Mouse (Mus musculus) intestine, embryonic 15.5 days (tissue): ENCODE data around the gene Klf8. TPM values are rescaled to one million over a fixed set of nuclear protein-coding genes. Genes with fewer than 3 reads are reported as not detected.

Experiments
- ATAC-seq: fragments of 200-750 bp; cut with Nextera tagmentation; 2 replicates; pipeline ENCODE4 v1.8.0; 2017; ENCODE audit warnings: moderate TSS enrichment, moderate library complexity
- H3K27ac ChIP-seq: fragments of 300-500 bp; sonication (generic); 2 replicates; pipeline ENCODE4 v1.5.1; 2015; ENCODE audit warnings: mild to moderate bottlenecking, inconsistent platforms
- H3K27me3 ChIP-seq: fragments of 300-500 bp; sonication (generic); replicated peaks from 2 replicates; pipeline ENCODE4 v1.6.1; 2015; ENCODE audit warnings: inconsistent platforms
- H3K36me3 ChIP-seq: fragments of 300-500 bp; sonication (generic); 2 replicates; pipeline ENCODE4 v1.6.1; 2015; ENCODE audit warnings: inconsistent platforms
- H3K4me1 ChIP-seq: fragments of 300-500 bp; sonication (generic); replicated peaks from 2 replicates; pipeline ENCODE4 v1.6.1; 2015; ENCODE audit warnings: inconsistent platforms
- H3K4me2 ChIP-seq: fragments of 300-500 bp; sonication (generic); replicated peaks from 2 replicates; pipeline ENCODE4 v1.6.1; 2015; ENCODE audit warnings: mild to moderate bottlenecking, inconsistent platforms
- H3K4me3 ChIP-seq: fragments of 300-500 bp; sonication (generic); replicated peaks from 2 replicates; pipeline ENCODE4 v1.5.1; 2015; ENCODE audit warnings: inconsistent platforms
- H3K9ac ChIP-seq: fragments of 300-500 bp; sonication (generic); 2 replicates; pipeline ENCODE4 v1.6.1; 2015; ENCODE audit warnings: inconsistent platforms
- H3K9me3 ChIP-seq: fragments of 300-500 bp; sonication (generic); 2 replicates; pipeline ENCODE4 v1.6.1; 2016; ENCODE audit warnings: inconsistent platforms
- WGBS: fragments of 180-500 bp; shearing (Covaris S2); methylation state at CpG from one replicate; pipeline ENCODE4 v1.1.7; 2015; 5-methylcytosine and 5-hydroxymethylcytosine counted together
- polyA plus RNA-seq: library from polyadenylated mRNA; unstranded; fragments of >200 nt; fragmentation: Nextera tagmentation; extraction: Ambion mirVana; gene quantifications from 2 replicates; pipeline ENCODE4 v1.2.1, GENCODE M21; 2015

The Klf8 gene
- polyA plus RNA-seq, 1 experiment from 2014 or later, result 0.54 TPM

DNA sequence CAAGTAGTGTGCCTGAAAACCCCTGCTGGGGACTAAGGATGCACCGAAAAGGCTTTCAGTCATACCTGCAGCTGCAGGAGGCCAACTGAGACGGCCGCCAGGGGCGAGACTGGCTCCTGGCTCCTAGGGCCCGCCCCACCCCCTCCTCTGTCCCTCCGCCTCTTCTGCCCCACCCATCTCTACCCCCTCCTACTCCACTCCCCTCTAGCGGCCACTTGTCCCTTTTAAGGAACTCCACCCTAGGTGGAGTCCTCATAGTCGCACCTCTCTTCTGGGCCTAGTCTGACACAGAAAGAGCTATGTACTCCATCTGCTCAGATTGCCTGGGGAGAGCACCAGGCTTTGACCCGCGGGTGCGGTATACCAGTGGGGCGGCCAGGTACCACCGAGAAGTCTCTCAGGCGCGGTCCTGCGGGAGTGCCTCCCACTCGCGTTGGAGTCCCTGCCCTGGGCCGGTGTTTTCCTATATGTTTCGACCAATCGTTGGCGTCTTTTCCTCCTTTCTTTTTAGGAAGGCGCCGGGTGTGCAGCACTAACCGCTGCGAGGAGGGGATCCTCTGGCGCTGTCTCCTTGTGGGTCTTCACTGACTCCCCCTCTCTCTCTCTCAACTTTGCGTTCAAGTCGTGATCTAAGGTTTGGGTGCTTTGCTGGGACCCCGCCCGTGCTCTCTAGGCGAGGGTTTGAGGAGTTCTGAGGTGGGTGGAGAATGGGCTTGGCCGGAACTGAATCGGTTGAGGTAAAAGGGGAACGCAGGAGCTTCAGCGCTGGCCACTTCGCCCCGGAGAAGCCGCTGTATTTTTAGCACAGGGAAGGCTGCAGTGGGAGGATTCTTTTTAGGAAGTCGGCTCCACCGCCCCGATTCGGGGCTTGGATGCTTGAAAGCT is 122.3 kb downstream of the Klf8 start:
- no peaks in the 10 kb centered on the region for H3K36me3 ChIP-seq
- WGBS, result 16% methylated on average over 42 of the region's 43 CpGs
- H3K9ac ChIP-seq, result peak overlapping the region; percentile 36
- peaks cover 4% of the 10 kb centered on the region; the same call in 1 of the 2 replicates for H3K27me3 ChIP-seq
- H3K9me3 ChIP-seq, result no peaks in the 10 kb centered on the region
- ATAC-seq, result peak; percentile 85
- no peak overlapping the region for H3K27ac ChIP-seq
- peak overlapping the region; percentile 68 for H3K4me2 ChIP-seq
- H3K4me3 ChIP-seq, result peak overlapping the region; percentile 43
- H3K4me1 ChIP-seq, result no peaks in the 10 kb centered on the region

DNA sequence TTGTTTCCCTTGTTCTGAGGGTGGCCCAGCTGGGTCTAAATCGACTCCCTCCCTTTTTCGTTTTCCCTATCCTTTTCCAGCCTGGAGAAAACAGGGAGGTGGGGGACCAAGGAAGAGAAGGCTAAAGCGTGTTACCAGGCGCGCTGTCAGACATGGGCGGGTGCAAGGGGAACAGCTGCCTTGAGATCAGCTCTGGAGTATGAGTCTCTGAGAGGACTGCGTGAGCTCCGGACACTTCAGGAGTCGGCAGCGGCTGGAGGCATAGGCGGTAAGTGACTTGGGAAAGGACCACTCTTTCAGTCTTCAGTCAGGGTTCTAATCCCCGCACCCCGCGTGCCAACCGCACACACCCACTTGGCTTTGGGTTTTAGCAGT is 122.9 kb downstream of the Klf8 start:
- Histone ChIP-seq H3K4me1 (no peaks in the 10 kb centered on the region), H3K9me3 (no peaks in the 10 kb centered on the region), H3K27me3 (peaks cover 4% of the 10 kb centered on the region; the same call in 1 of the 2 replicates), H3K9ac (peak overlapping the region; percentile 36), H3K36me3 (no peaks in the 10 kb centered on the region), H3K27ac (no peak overlapping the region), H3K4me2 (peak overlapping the region; percentile 68), H3K4me3 (peak overlapping the region; percentile 43)
- peak; percentile 85 for ATAC-seq
- 16% methylated on average over 15 of the region's 15 CpGs for WGBS

DNA sequence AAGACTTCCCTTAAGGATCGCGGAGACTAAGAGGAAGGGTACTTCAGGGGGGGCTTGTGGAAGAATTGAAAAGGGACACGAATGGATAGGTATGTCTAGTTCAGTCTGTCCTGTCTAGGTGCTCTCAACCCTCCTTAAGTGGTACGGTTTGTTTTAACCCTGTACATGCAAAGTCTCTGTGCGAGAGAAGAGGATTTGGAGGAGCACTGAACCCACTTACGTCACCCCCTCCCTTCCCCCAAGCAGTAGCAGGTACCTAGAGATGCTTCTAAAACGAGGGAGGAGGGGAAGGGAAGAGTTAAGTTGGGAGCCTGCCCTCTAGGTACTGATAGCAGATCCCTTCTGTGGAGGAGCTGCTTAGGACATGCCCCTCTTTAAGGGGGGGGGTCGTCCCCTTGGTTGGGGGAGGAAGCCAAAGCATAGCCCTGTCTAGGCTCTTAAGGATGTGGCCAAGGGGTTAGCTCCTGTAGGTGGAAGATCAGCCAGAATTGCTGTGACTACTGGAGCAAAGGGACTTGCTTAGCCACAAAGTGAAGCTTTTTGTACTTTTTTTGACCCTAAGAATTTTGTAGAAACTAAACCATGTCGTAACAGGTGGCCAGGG is 123.5 kb downstream of the Klf8 start:
- 29% methylated on average over 8 of the region's 9 CpGs for WGBS

DNA sequence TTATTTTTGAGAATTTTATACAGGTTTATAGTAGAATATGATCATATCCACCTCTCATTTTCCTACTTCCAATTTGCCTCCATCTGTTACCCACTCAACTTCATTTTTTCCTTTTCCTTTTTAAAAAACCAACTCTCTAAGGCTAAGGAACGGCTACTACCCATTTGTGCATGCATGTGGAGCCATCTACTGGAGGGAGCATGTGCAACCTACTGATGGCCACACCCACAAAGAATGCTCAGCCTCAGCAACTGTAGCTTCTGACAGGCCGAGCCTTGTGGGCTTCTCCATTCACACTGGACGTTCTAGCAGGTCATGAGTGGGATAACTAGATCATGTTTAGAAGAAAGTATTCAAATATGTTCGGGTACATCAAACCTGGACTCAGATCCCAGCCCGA is 129.5 kb downstream of the Klf8 start:
- no peaks in the 10 kb centered on the region for H3K4me1 ChIP-seq
- H3K9ac ChIP-seq, result no peak overlapping the region
- H3K4me3 ChIP-seq, result no peak overlapping the region
- H3K9me3 ChIP-seq, result no peaks in the 10 kb centered on the region
- no peaks in the 10 kb centered on the region for H3K27me3 ChIP-seq
- H3K27ac ChIP-seq, result no peak overlapping the region
- peak; percentile 68; the same call in 1 of the 2 replicates for ATAC-seq
- no peaks in the 10 kb centered on the region for H3K36me3 ChIP-seq
- no peak overlapping the region for H3K4me2 ChIP-seq
- 34% methylated on average over 5 of the region's 5 CpGs for whole genome bisulfite sequencing

More for the DNA sequence above, 123.5 kb downstream of the Klf8 start:
- no peak for ATAC-seq
- Histone ChIP-seq H3K27ac (no peak overlapping the region), H3K9ac (no peak overlapping the region), H3K4me2 (peak overlapping the region; percentile 68), H3K4me3 (no peak overlapping the region), H3K36me3 (no peaks in the 10 kb centered on the region), H3K27me3 (peaks cover 4% of the 10 kb centered on the region; the same call in 1 of the 2 replicates), H3K9me3 (no peaks in the 10 kb centered on the region), H3K4me1 (no peaks in the 10 kb centered on the region)

DNA sequence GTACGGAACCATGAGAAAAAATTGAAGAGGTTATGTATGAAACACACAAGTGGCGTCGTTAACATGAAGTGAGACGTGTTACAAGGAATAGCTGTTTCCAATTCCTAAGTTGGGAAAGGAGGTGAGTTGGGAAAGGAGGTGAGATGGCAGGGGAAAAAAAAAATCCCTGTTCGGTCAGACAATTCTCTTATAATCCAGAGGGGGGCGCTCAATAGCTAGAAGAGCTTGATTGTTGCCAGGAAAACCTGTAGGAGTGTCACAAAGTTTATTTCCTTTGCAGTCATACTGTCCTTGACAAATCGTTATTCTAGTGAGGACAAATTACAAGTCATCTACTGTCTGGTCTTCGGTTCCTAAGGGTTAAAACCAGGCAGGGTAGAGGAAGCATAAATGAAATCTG is 132.5 kb downstream of the Klf8 start:
- H3K9ac ChIP-seq, result no peak overlapping the region
- no peak for ATAC-seq
- WGBS, result 33% methylated on average over 8 of the region's 8 CpGs
- H3K9me3 ChIP-seq, result no peaks in the 10 kb centered on the region
- H3K4me3 ChIP-seq, result no peak overlapping the region
- no peaks in the 10 kb centered on the region for H3K27me3 ChIP-seq
- no peaks in the 10 kb centered on the region for H3K4me1 ChIP-seq
- no peak overlapping the region for H3K4me2 ChIP-seq
- no peak overlapping the region for H3K27ac ChIP-seq
- no peaks in the 10 kb centered on the region for H3K36me3 ChIP-seq

DNA sequence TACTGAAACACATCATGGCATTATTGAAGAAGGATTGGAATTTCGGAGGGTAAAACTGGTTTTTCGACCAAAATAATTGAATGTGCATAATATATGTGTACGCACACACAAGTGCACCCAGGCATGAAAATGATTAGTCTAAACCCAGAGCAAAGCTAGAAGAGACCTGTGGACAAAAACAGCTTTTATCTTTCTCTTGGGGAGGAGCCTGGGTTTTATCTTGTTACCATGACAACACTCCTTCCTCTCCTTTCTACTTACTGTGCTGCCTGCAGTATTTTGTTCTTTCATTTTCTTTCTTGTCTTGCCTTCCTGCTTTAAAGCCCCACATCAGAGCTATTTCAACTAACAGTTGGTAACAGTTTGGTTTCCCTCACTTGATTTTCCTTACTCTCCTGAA is 137.8 kb downstream of the Klf8 start:
- no peaks in the 10 kb centered on the region for H3K36me3 ChIP-seq
- H3K27ac ChIP-seq, result no peak overlapping the region
- 71% methylated on average over 3 of the region's 3 CpGs for WGBS
- no peak overlapping the region for H3K9ac ChIP-seq
- H3K9me3 ChIP-seq, result no peaks in the 10 kb centered on the region
- H3K4me1 ChIP-seq, result no peaks in the 10 kb centered on the region
- ATAC-seq, result no peak
- H3K27me3 ChIP-seq, result no peaks in the 10 kb centered on the region
- H3K4me2 ChIP-seq, result no peak overlapping the region
- no peak overlapping the region for H3K4me3 ChIP-seq

DNA sequence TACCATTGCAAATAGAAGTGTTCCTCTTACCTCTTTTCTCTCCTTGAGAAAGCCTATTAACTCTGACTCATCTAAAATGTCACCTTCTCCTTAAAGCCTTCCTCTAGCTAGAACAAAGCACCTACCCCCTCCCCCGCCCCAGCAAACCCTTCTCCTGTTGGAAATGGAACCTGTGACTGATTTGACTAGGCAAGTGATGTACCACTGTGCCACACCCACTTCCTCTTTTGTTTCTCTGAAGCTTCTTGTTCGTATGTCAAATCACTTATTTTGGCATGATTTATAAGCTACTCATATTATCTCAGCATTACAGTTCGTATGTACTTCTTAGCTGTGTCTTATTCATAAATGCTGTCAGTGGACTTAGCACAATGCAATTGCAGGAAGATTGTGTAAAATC is 144.5 kb downstream of the Klf8 start:
- WGBS, result 64% methylated on average over 3 of the region's 3 CpGs
- no peak overlapping the region for H3K4me3 ChIP-seq
- no peak overlapping the region for H3K4me2 ChIP-seq
- no peaks in the 10 kb centered on the region for H3K27me3 ChIP-seq
- H3K9me3 ChIP-seq, result no peaks in the 10 kb centered on the region
- no peak for ATAC-seq
- no peak overlapping the region for H3K9ac ChIP-seq
- H3K4me1 ChIP-seq, result no peaks in the 10 kb centered on the region
- H3K36me3 ChIP-seq, result no peaks in the 10 kb centered on the region
- H3K27ac ChIP-seq, result no peak overlapping the region

DNA sequence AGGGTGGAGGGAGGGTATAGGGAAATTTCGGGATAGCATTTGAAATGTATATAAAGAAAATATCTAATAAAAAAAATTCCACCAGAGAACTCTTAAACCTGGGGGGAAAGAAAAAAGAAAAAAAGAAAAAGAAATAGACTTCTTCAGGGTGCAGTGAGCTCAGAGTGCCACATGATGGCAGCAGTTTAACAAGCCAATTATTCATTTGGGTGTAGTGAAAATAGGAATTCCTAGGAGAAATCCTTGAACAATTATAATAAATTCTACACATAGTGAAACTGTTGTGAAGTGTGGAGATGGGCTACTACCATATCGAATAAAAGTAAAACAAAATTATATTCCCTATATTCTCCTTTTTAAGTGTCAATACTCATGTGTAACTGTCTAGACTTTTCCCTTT is 152.0 kb downstream of the Klf8 start:
- Histone ChIP-seq H3K4me1 (no peaks in the 10 kb centered on the region), H3K27ac (no peak overlapping the region), H3K9me3 (no peaks in the 10 kb centered on the region), H3K4me3 (no peak overlapping the region), H3K27me3 (no peaks in the 10 kb centered on the region), H3K9ac (no peak overlapping the region), H3K36me3 (no peaks in the 10 kb centered on the region), H3K4me2 (no peak overlapping the region)
- ATAC-seq, result no peak
- WGBS, result 48% methylated on average over 2 of the region's 2 CpGs

DNA sequence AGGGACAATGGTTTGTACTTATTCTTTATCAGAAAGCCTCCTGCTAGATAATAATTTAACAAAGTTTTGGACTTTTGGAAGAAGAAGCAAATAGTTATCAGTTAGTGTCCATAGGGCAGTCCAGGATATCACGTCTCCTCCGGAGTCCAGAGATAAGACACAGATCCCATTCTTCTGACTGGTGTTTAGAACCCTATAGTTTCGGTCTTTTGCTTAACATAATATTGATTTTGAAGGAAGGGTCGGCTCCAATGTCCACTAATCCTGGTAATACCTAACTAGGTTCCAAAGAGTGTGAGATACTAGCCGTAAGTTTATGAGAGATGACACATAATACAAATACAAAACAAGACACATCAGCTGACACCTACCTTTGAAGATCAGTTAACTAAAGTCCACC is 179.8 kb downstream of the Klf8 start:
- H3K9ac ChIP-seq, result no peak overlapping the region
- no peak overlapping the region for H3K27ac ChIP-seq
- WGBS, result 68% methylated on average over 5 of the region's 5 CpGs
- H3K27me3 ChIP-seq, result no peaks in the 10 kb centered on the region
- H3K4me2 ChIP-seq, result no peak overlapping the region
- peak; percentile 56 for ATAC-seq
- no peaks in the 10 kb centered on the region for H3K36me3 ChIP-seq
- H3K9me3 ChIP-seq, result no peaks in the 10 kb centered on the region
- no peaks in the 10 kb centered on the region for H3K4me1 ChIP-seq
- no peak overlapping the region for H3K4me3 ChIP-seq

DNA sequence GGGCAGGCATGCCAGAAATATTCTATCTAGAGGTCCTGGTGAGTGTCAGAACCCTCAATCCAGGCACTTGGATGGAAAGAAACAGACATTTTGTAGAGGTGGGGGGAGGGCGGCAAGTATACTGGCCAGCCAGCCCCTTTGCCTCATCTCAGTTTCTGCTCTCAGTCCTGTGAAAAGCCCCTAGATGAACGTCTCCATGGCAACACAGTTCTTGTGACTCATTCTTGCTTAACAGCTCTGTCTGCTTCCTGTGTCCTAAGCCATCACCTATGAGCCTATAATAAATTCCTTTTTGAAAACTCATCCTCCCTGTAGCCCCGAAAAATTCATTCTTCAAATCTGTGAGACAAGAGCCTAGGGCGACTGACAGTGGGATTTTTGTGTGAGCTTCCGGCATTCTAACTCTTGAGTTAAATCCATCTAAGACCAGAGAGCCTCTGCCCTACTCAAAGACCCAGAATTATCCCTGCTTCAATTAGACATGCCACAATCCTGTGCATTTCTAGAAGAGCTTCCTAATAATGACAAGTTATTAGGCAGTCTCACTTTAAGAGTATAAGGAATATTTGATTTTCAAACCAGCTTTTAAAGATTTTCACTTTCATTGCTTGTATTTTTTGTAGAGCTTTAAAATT is 196.5 kb downstream of the Klf8 start:
- no peak overlapping the region for H3K27ac ChIP-seq
- H3K9ac ChIP-seq, result no peak overlapping the region
- no peaks in the 10 kb centered on the region for H3K4me1 ChIP-seq
- no peaks in the 10 kb centered on the region for H3K27me3 ChIP-seq
- no peak for ATAC-seq
- H3K4me2 ChIP-seq, result no peak overlapping the region
- H3K36me3 ChIP-seq, result no peaks in the 10 kb centered on the region
- 43% methylated on average over 5 of the region's 5 CpGs for WGBS
- no peak overlapping the region for H3K4me3 ChIP-seq
- no peaks in the 10 kb centered on the region for H3K9me3 ChIP-seq

DNA sequence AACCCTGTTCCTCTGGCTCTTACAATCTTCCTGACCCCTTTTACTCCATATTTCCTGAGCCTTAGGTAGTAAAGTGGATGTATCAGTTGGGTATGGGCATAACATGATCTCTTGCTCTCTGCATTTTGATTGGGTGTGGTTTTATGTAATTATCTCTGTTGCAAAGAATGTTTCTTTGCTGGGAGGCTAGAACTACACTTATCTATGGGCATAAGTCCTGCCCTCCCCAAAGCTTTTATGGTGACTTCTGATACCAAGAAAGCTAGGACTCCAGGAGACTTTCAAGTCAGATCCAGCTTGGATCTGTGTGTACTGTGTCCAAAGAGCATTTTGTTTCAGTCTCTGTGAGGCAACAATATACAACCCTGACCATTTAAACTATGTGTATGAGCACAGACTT is 202.3 kb downstream of the Klf8 start:
- Histone ChIP-seq H3K4me1 (no peaks in the 10 kb centered on the region), H3K9me3 (no peaks in the 10 kb centered on the region), H3K36me3 (no peaks in the 10 kb centered on the region), H3K4me2 (no peak overlapping the region), H3K4me3 (no peak overlapping the region), H3K9ac (no peak overlapping the region), H3K27me3 (no peaks in the 10 kb centered on the region), H3K27ac (no peak overlapping the region)
- no peak for ATAC-seq

DNA sequence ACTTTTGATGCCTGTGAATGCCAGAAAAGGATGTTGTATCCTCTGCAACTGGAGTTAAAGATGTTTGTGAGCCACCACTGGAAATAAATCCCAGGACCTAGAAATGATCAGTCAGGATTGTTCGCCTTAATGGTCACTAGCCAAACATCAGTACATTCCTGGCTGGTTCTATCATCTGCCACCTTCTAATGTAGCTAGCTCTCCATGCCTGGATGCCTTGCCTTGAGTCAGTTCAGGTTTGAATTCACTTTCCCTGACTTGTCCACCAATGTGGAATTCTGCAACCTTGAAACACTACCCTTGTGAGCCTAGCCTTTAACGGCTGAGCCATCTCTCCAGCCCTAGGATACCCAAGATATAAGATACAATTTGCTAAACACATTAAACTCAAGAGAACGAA is 202.8 kb downstream of the Klf8 start:
- Histone ChIP-seq H3K9ac (no peak overlapping the region), H3K27ac (no peak overlapping the region), H3K9me3 (no peaks in the 10 kb centered on the region), H3K36me3 (no peaks in the 10 kb centered on the region), H3K4me1 (no peaks in the 10 kb centered on the region), H3K4me3 (no peak overlapping the region), H3K4me2 (no peak overlapping the region), H3K27me3 (no peaks in the 10 kb centered on the region)
- 86% methylated on average over 3 of the region's 3 CpGs for WGBS
- ATAC-seq, result no peak
